ENCODE assay signal across 18 mouse cellular contexts in genomic region chr1:86310536-86311310, GRCm38 (mm10). TPM values are rescaled to one million over a fixed set of nuclear protein-coding genes. Genes with fewer than 3 reads are reported as not detected.
A peak's percentile ranks its signal among the peaks of the same experiment; 100 is the strongest.
DNase-seq lines count a peak whose midpoint lies in the region; ATAC-seq and TF ChIP-seq lines count a peak whose summit lies in the region.
"Had no signal": no experiment of that assay in that cellular context is flagged by ENCODE, and none has a peak within 500 bp of the region (broad histone marks: within the 10 kb centered on the region; RNA-seq: fewer than 3 reads in every experiment).

No protein-coding gene starts in this region.

- H3K4me3 ChIP-seq in kidney, postnatal 0 days (replicated peaks; ENCODE audit: low read depth, low read length), result no peak overlapping the region
- H3K4me3 ChIP-seq in neural tube, embryonic 12.5 days, result no peak overlapping the region
- no peak overlapping the region for H3K4me3 ChIP-seq in neural tube, embryonic 15.5 days (replicated peaks)

- H3K9me3 ChIP-seq in kidney, postnatal 0 days (replicated peaks; ENCODE audit: low read length), result no peaks in the 10 kb centered on the region
- H3K9me3 ChIP-seq in neural tube, embryonic 12.5 days, result no peaks in the 10 kb centered on the region
- no peaks in the 10 kb centered on the region for H3K9me3 ChIP-seq in neural tube, embryonic 15.5 days (replicated peaks)

- no peak overlapping the region for H3K4me2 ChIP-seq in kidney, postnatal 0 days (ENCODE audit: low read length)
- no peak overlapping the region for H3K4me2 ChIP-seq in neural tube, embryonic 12.5 days (replicated peaks)
- H3K4me2 ChIP-seq in neural tube, embryonic 15.5 days, result no peak overlapping the region
- H3K4me2 ChIP-seq: heart, embryonic 11.5 days had no signal

- 45% methylated on average over 15 of the region's 15 CpGs for WGBS in kidney, postnatal 0 days
- 16% methylated on average over 15 of the region's 15 CpGs for WGBS in neural tube, embryonic 12.5 days
- 20% methylated on average over 15 of the region's 15 CpGs for WGBS in neural tube, embryonic 15.5 days

- peak; percentile 47 for DNase-seq in embryo, embryonic 10 days (ENCODE audit: low spot score)
- DNase-seq in embryo, embryonic 9.5 days (ENCODE audit: extremely low spot score), result no peak
- no peak for DNase-seq in kidney, postnatal 0 days (ENCODE audit: low spot score)
- no peak for DNase-seq in kidney, adult 8-10 months
- no peak for DNase-seq in ovary, postnatal 14 days (ENCODE audit: low spot score)
- DNase-seq in heart, adult 18-20 months, result no peak
- DNase-seq: adrenal gland, adult 2 months; cerebellum, adult 11 months; cerebellum, postnatal 36 days; gastrocnemius, postnatal 14 days; heart, postnatal 36 days; left cerebral cortex, postnatal 4 days had no signal

- ATAC-seq in kidney, postnatal 0 days (replicated peaks; ENCODE audit: low FRiP score, low read depth), result no peak
- 0 out of 2 replicates have a peak, but pooled peaks have one; percentile 23 for ATAC-seq in neural tube, embryonic 12.5 days (ENCODE audit: low FRiP score, low read depth)
- ATAC-seq in neural tube, embryonic 15.5 days (ENCODE audit: low FRiP score), result no peak
- ATAC-seq: intestine, embryonic 16.5 days had no signal

- H3K27ac ChIP-seq in kidney, postnatal 0 days, result peak overlapping the region; percentile 54; the same call in 1 of the 2 replicates
- no peak overlapping the region for H3K27ac ChIP-seq in neural tube, embryonic 12.5 days
- no peak overlapping the region for H3K27ac ChIP-seq in neural tube, embryonic 15.5 days (replicated peaks)
- H3K27ac ChIP-seq: liver, embryonic 14.5 days had no signal

- H3K36me3 ChIP-seq in kidney, postnatal 0 days (ENCODE audit: insufficient read depth, low read length), result no peaks in the 10 kb centered on the region
- no peaks in the 10 kb centered on the region for H3K36me3 ChIP-seq in neural tube, embryonic 12.5 days
- no peaks in the 10 kb centered on the region for H3K36me3 ChIP-seq in neural tube, embryonic 15.5 days

- no peak overlapping the region for H3K9ac ChIP-seq in kidney, postnatal 0 days (ENCODE audit: low read depth, low read length)
- H3K9ac ChIP-seq in neural tube, embryonic 12.5 days, result no peak overlapping the region
- H3K9ac ChIP-seq in neural tube, embryonic 15.5 days (replicated peaks), result no peak overlapping the region
- H3K9ac ChIP-seq: liver, embryonic 14.5 days had no signal

- H3K4me1 ChIP-seq in kidney, postnatal 0 days (replicated peaks; ENCODE audit: insufficient read depth, low read length), result no peaks in the 10 kb centered on the region
- peaks cover 11% of the 10 kb centered on the region; the same call in 1 of the 2 replicates for H3K4me1 ChIP-seq in neural tube, embryonic 12.5 days
- H3K4me1 ChIP-seq in neural tube, embryonic 15.5 days, result no peaks in the 10 kb centered on the region

- no peaks in the 10 kb centered on the region for H3K27me3 ChIP-seq in kidney, postnatal 0 days (ENCODE audit: insufficient read depth, low read length)
- 0 out of 2 replicates have a peak, but pooled peaks cover 5% of the 10 kb centered on the region for H3K27me3 ChIP-seq in neural tube, embryonic 12.5 days (replicated peaks)
- no peaks in the 10 kb centered on the region for H3K27me3 ChIP-seq in neural tube, embryonic 15.5 days (replicated peaks)
- H3K27me3 ChIP-seq: CH12.LX had no signal

- no peak for TF ChIP-seq CTCF in kidney, postnatal 0 days (IDR thresholded peaks at IDR 0.05; ENCODE audit: low read depth)

RNA-seq across cellular contexts. Expression of gene B3gnt7, which starts 8.1 kb away (rescaled TPM):
- 10.3 and 10.8 TPM in 2 replicates for polyA plus RNA-seq in kidney, postnatal 0 days (2015; fragmentation: Nextera tagmentation; extraction: Ambion mirVana)
- 2.4 and 3.1 TPM in 2 replicates for polyA plus RNA-seq in neural tube, embryonic 12.5 days (2016; fragmentation: Nextera tagmentation; extraction: Ambion mirVana)
- 7.3 TPM in 2 replicates for polyA plus RNA-seq in neural tube, embryonic 15.5 days (2015; fragmentation: Nextera tagmentation; extraction: Ambion mirVana)
- under 1 TPM; 0.42 to 0.75 TPM for total RNA-seq in heart, adult 18-20 months (2021)

RNA-seq across cellular contexts. Expression of gene Ncl, which starts 48.5 kb away (rescaled TPM):
- polyA plus RNA-seq in kidney, postnatal 0 days (2015; fragmentation: Nextera tagmentation; extraction: Ambion mirVana), result 295 and 332 TPM in 2 replicates
- 306 and 360 TPM in 2 replicates for polyA plus RNA-seq in neural tube, embryonic 12.5 days (2016; fragmentation: Nextera tagmentation; extraction: Ambion mirVana)
- polyA plus RNA-seq in neural tube, embryonic 15.5 days (2015; fragmentation: Nextera tagmentation; extraction: Ambion mirVana), result 189 and 296 TPM in 2 replicates
- 100 to 1,000 TPM; 105 to 113 TPM for total RNA-seq in heart, adult 18-20 months (2021)
